Mouse (Mus musculus): Measurements from ENCODE around the gene Rbm33.

DNA sequence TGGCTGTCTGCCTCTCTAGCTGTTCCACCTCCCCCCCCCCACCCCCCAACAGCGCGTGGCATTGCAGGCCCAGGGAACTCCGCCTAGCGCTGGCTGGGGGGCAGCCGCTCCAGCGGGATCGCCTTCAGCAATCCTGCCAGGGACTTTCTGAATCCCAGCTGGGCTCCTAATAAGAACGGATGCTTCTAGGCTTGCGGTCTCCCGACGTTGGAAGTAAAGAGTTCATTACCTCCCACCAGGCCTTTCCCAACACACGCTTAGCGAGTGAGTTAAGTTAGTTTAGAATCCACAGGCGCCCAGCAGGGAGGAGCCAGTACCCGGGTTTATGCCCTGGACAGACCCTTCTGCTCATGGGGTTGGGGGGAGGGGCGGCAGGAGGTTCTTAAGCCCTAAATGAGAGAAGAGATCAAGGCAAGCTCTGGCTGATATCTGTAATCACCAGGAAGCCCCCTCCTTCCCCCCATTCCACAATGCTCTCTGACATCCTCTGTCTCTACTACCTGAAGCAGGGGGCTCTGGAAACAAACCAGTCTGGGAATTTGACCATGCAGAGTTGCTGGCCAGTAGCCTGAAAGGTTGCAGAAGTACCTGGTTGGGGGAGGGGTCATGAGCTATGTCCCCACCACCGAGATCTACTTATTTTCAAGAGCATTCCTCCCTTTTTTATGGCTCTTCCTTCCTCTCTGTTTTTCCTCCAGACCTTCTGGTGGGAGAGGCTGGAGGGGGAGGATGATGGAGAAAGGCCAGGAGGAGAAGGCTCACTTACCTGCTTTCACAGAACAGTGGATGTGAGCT lies 143.8 kb downstream of the Rbm33 start:
- TF ChIP-seq CTCF (conservative IDR thresholded peaks at IDR 0.05; ENCODE audit: insufficient read depth, insufficient read length, low read depth, low read length) (no peak), POLR2A (IDR thresholded peaks at IDR 0.05; ENCODE audit: low read depth, low read length) (no peak)
